Mouse (Mus musculus) gastrocnemius, postnatal 4 days (tissue): Measurements from ENCODE around the gene Cchcr1. TPM values are rescaled to one million over a fixed set of nuclear protein-coding genes. Genes with fewer than 3 reads are reported as not detected.
"Not testable (repeated sequence)": the region's sequence is repeated elsewhere in the genome, so short reads cannot be mapped to it uniquely, and the experiment has no call there.

ENCODE experiments used
- DNase-seq, 2 experiments: peaks; one replicate each; pipeline ENCODE4 v3.0.0; 2021 to 2022; ENCODE audit warnings: low spot score in 2 of 2, mixed read lengths in 2 of 2
- long read RNA-seq, 2 experiments: library from polyadenylated mRNA; stranded (forward); transcript quantifications; one replicate each; pipeline ENCODE4 v2.0.0; 2021
- total RNA-seq, 2 experiments: library from RNA; stranded (reverse); gene quantifications; 2 replicates each; pipeline ENCODE4 v1.2.3; 2021

Gene Cchcr1
- total RNA-seq = 10 to 100 TPM; 13.8 to 15.0 TPM
- long read RNA-seq, experiment 1, partial matches to known transcripts = 4 of 15 reads
- long read RNA-seq, experiment 1, other reads (novel, unspliced or antisense) = 9 of 15 reads
- long read RNA-seq, experiment 2, partial matches to known transcripts = 4 of 21 reads
- long read RNA-seq, experiment 2, other reads (novel, unspliced or antisense) = 13 of 21 reads

DNA sequence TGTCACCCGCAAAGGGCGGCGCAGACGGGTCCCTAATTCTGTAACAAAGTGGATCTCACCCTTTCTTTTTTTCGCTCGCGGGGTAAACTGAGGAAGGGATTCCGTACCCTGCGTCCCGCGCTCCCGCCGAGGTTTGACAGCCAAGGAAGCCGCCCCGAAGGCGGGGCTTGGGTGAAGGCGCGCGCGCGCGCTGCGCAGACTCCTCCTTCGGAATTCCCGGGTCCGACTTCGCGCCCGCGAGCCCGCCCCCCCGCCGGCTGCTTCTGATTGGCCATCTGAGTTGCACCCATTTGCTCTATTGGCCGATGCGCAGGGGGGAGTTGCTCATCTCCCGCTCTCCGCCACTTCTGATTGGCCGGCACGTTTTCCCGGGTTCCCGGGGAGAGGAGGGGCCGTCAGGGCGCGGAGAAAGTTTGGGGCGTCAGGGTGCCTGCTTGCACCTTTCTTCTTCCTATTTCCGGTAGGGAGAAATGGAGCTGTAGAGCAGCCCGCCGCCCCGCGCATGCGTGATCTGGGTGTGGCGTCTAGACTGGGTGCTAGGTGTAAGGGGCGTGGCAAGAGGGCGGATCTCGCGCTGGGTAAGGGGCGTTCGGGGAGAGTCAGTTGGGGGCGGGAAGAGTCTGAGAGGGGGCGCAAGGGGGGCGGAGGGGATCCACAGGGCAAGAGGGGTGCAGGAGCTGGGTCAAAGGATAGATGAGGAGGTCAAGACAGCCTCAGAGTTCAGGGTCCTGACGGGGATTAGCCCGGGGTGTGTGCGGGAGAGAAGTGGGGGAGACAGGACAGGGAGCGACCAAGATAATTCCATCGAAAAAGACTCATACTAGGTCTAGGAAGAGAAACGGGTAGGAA lies at the start of gene Cchcr1, which contains the start of gene Tcf19:
Gene Cchcr1 (plus strand): TSS at position 449 of the 849 bp plus-strand sequence.
Gene Tcf19 (minus strand): TSS at position 173 of the 849 bp plus-strand sequence.
- peak; percentile 95 to 97 for DNase-seq

DNA sequence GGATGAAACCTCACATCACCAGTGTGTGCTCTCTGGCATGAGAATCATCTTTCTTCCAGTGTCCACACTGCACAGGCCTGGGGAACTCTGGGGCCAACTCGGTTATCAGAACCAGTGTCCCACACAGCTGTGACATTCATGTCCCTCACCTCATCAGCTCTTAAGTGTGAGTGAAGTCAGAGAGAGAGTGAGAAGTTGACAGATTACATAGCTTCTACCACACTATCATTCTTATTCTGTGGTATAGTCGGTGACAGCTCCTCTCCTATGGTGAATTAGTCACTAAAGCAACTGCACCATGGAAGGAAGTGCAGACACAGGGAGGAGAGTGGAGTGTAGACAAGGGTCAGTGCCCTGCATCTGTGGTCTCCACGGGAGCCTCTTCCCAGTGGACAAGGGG lies 48.0 kb upstream of the Cchcr1 start:
- not testable (repeated sequence) for DNase-seq

DNA sequence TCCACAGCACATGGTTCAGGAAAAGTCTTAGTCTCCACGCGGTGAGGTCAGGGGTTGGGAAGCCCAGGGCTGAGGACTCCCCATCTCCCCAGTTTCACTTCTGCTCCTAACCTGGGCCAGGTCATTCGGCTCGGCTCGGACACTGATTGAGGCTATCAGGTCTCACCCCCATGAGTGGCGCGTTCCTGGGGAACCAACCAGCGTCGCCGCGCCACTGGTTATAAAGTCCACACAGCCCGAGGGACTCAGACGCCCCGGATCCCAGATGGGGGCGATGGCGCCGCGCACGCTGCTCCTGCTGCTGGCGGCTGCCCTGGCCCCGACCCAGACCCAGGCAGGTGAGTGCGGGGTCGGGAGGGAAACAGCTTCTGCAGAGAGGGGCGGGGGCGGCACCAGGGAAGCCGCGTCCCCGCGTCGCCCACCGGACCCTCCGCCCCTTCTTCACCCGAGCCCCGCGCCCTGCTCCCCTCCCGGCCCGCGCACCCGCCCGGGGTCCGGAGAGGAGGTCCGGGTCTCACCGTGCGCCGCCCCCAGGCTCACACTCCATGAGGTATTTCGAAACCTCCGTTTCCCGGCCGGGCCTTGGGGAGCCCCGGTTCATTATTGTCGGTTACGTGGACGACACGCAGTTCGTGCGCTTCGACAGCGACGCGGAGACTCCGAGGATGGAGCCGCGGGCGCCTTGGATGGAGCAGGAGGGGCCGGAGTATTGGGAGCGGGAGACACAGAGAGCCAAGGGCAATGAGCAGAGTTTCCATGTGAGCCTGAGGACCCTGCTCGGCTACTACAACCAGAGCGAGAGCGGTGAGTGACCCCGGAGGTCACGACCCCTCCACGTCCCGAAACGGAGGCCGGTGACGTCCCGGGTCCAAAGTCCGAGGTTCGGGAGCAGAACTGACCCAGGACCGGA lies 46.8 kb upstream of the Cchcr1 start, which contains the start of gene H2-Q10:
Gene H2-Q10 (plus strand): TSS at position 248 of the 910 bp plus-strand sequence.
- no peak for DNase-seq

DNA sequence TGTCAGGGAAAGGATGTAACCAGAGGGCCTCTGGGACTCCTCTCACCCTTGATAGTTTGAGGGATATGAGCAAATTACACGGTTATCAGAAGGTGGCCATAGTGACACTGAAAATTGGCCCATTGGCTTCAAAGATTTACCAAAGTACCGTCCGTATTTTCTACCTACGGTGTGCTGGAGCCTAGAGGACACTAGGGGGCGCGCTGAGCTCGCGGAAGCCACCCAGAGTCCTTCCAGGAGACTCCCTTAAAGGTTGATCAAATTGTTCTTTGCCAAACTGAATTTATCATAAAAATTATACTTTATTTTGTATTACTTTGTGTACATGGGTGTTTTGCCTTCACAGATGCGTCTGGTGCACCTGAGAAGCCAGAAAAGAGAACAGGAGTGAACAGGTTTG lies 32.8 kb upstream of the Cchcr1 start:
- peak in 1 of 2 experiments; percentile 63 for DNase-seq

DNA sequence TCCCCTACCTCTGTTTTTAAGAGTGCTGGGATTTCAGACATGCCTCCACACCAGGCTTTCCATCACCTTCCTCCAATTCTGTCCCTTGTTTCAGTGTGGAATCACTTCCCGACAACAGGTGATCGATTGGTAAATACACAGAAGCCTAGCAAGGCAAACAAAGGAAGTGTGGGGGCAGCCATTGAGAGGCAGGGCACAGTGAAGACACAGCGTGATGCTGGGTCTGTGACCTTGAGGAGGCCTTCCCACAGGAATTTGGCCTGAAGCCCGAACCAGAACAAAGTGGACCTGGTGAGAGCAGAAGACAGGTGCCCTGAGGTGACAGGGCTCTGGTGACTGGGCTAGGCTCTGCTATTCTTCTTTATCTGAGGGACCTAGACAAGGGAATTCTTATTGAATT lies 31.2 kb upstream of the Cchcr1 start:
- DNase-seq = no peak

DNA sequence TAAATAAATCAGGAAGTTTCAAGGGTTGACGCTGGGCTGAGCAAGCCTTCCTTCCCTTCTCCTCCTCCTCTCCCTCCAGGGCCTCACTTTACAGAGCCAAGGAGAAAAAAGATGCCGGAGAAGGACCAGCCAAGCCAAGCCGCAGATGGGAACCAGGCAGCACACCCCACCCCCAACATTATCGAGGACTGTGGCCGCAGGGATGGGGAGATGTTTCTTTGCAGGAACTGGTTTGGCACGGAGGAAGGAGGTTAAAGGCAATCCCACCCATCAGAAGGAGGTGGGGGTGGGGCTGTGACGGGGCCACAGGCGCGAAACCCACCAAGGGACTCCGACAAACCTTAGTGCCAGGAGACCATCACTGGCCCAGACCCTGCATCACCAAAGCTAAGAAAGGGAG lies 30.2 kb upstream of the Cchcr1 start:
- DNase-seq = no peak

DNA sequence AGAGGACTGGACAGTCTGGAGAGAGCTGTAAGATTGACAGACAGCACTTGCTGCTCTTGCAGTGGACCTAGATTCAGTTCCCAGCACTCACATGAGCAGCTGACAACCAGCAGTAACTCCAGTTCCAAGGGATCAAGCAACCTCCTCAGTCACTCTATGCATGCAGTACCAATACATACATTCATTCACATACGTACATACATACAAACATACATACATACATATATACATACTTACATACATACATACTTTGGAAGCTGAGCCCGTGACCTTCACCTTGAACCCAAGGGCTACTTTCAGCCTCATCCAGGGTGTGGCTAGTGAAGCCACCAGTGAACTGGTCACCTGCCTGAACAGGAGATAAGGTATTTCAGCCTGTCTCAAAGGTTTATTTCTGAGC lies 28.9 kb upstream of the Cchcr1 start:
- no peak for DNase-seq

DNA sequence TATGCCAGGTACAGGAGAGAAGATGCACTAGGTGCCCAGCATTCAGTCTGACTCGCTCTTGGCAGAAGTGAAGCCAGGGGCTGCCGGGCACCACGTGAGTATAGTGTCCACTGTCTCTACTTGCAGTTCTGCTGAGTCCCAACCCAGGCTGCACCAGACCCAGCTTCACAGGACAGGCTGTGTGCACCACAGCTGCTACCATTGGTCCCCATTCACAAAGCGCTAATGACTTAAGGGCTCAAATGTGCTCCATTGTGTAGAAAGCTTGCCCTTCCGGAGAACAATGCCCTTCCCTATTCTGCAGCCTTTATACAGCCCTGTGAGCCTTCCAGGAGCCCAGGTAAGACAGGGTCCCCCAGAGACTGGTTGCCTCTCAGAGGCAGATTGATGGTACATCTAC lies 26.6 kb upstream of the Cchcr1 start:
- no peak for DNase-seq

DNA sequence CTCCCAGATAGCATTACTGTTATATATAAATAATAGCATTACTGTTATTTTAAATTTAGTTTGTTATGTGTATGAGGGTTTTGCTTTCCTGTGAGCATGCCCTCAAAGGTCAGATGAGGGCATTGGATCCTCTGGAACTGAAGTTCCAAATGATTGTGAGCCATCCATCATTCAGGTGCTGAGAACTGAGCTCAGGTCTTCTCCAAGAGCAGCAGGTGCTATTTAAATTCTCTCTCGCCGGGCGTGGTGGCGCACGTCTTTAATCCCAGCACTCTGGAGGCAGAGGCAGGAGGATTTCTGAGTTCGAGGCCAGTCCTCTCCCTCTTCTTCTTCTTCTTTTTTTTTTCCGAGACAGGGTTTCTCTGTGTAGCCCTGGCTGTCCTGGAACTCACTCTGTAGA lies 19.8 kb upstream of the Cchcr1 start:
- DNase-seq = no peak

DNA sequence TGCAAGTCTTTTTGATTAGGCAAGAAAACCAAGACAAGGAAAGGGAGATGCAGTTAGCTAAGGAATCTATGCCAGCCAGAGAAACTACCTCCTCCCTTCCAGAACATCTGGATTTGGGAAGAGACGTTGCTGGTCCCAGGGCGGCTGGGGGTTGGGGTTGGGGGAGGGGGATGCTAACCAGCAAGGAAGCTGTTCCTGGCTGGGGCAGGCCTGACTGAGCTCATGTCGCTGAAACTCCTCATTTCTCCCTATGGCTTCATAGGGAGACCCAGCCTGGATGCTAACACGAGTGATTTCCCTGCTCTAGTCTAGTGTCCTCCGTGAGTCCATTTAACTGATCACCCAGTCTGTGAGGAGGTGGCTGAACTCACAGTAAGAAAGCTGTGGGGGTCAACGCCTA lies 14.7 kb upstream of the Cchcr1 start:
- DNase-seq = no peak

DNA sequence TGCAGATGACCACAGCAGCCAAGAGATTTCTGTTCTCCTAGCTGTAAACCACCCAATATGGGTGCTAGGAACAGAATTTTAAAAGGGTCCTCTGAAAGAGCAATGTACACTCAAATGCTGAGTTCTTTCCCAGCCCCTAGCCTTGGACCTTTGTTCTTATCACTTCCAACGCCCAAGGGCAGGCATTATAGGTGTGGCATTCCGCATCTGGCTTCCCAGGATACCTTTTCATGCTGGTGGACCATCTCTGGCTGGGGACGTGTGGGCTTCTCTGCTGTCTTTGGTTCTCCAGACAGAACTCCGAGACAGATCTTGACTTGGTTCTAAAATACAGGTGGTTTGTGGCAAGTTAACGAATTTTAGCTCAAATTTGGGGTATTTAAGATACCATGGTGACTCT lies 14.1 kb upstream of the Cchcr1 start:
- DNase-seq = no peak

DNA sequence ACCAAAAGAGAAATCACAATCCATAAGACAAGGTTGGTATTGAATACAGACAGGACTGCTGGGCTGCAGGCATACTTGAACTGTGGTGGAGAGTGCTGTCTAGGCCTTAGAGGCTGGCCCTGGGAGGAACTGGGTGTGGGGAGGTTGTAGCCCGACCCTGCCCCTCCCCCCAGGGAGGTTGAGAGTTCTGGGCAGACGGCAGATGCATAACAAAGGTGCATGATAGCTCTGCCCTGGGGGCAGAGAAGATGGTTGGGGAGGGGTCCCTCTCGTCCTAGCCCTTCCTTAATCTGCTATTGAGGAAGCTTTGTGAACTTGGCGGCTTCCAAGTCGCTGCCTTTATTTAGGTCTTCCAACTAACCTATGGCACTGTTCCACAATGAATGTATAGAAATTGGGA lies 13.1 kb upstream of the Cchcr1 start:
- DNase-seq = no peak

DNA sequence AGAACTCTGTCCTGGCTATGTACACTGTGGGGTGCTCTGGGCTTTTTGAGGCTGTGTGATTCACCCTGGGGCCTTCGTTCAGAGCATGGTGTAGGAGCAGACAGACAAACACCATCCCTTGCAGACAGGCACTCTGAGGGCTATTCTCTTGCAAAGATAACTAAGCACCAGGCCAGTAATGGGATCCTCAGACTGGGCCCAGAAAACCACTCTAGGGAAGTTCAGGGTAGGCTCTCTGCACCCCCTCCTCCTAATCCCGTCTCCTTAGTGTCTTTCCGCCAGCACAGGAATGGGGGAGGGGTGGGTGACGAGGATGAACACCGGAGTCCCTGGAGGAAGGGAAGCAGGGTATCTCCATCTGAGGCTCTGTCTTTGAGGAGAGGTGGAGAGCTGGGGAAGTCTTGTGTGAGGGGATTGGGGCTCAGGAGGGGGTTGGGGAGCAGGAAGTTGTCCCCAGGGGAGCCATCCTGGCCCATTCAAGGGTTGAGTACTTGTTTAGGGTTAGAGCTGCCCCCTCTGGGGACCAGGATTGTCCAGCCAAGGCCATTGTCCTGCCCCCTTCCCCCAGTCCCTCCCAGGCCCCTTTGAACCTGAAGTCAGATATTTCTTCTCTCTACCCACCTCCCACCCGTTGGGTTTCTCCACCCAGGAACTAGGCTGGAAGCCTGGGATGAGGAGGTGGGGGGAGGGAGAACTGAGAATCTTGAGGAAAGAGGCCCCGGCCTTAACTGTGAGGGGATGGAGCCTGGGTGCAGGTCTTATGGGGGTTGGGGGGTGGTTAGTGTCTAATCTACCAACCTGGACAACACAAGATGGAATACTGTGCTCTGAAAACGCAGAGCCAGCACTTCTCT lies 12.0 kb upstream of the Cchcr1 start:
- no peak for DNase-seq

DNA sequence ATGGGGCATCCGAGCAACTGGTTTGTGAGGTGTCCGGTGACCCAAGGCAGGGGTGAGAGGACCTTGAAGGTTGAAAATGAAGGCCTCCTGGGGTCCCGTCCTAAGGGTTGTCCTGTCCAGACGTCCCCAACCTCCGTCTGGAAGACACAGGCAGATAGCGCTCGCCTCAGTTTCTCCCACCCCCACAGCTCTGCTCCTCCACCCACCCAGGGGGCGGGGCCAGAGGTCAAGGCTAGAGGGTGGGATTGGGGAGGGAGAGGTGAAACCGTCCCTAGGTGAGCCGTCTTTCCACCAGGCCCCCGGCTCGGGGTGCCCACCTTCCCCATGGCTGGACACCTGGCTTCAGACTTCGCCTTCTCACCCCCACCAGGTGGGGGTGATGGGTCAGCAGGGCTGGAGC lies 11.1 kb upstream of the Cchcr1 start, which contains the start of gene Pou5f1:
Gene Pou5f1 (plus strand): TSS at position 243 of the 400 bp plus-strand sequence.
- no peak for DNase-seq

DNA sequence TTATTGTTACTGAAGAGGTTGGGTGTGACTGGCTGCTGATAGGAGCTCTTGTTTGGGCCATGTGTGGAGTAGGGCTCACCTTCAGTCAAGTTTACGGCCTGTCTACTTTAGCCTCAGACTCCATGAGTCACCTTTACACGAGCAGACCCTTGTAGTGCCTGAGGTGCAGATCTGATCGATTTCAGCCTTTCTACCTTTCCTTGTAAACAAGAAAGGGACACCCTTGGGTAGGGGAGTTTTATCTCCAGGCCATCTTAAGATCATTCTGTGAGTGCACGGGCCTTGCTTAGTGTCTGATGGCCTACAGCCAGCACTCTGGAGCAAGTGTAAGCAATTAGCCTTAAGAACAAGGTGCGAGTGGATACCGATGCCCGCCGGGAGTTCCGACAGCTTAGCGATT lies 10.0 kb upstream of the Cchcr1 start:
- no peak for DNase-seq

DNA sequence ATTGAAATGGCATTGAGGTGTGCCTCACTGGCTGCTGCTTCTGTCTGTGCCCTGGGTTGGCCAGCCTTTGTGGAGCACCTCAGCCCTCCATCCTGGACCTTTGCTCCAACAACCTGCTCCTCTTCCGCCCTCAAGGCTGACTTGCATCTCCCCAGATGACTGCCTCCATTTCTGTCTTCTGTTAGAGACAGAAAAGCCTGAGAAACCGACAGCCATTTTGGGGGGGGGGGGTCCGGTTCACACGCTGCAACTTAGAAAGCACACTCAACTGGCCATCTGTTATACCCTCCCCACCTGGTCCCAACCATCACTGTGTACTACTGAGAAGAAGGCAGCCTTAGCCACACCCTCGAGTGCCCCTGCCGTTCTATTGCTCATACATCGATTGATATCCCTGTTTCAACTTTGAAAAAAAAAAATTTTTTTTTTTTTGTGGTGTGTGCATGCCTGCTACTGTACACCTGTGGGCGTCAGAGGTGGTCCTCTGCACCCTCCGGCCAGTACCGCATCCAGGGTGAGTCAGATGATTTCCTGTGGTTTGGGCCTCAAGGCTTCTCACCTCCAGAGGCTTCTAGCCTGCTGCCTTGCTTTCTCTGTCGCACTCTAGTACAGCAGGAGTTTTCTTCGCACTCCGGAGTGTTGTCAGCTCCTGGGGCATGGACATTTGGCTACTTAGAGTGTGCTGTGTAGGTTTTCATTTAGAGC lies 9.2 kb upstream of the Cchcr1 start:
- no peak for DNase-seq

DNA sequence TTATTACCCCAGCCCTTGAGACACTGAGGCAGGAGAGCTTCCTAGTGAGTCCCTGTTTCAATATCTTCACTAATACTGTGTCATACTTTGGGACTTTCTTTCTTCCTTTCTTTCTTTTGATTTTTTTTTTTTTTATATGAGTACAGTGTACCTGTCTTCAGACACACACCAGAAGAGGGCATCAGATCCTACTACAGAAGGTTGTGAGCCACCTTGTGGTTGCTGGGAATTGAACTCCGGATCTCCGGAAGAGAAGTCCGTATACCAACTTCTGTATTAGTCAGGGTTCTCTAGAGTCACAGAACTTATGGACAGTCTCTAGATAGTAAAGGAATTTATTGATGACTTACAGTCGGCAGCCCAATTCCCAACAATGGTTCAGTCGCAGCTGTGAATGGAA lies 8.6 kb upstream of the Cchcr1 start:
- DNase-seq = not testable (repeated sequence)

DNA sequence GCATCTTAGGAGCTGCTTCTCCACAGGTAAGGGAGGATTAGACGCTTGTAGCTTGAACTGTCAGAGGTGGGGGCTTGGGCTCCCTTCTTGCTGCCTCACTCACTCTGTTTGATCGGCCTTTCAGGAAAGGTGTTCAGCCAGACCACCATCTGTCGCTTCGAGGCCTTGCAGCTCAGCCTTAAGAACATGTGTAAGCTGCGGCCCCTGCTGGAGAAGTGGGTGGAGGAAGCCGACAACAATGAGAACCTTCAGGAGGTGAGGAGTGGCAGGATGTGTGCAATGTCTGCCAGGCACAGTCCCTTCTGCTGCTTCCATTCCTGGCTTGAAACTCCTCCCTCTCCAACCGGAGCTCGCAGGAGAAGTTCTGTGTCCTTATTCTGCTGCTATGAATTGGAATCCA lies 7.6 kb upstream of the Cchcr1 start:
- no peak for DNase-seq

DNA sequence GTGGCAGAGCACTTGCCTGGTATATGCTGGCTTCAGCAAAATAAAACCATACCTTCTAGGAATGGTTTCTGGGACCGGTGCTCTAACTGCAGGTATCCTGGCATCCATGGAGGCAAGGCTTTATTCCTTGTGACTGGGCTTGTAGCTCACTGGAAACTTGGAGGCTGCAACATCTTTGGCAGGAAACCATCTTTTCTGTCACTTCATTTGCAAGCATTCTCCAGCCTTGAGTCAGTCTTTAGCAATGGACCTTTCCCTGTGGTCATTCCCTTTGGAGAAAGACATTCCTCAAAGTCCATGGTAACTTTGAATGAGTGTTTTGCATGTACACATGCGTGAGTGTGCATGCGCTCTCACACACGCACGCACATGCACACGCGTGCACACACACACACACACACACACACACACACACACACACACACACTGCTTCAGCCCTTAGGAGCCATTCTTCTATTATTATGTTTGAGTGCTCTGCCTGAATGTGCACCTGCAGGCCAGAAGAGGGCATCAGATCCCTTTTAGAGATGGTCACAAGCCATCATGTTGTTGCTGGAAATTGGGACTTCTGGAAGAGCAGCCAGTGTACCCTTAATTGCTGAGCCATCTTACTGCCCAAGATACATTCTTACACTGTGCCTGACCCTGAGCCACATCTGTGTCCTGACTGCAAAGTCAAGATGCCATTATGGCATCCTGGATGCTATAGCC lies 3.8 kb upstream of the Cchcr1 start:
- no peak for DNase-seq
